Mouse (Mus musculus): ENCODE results near the gene Gfod2. TPM values are rescaled to one million over a fixed set of nuclear protein-coding genes. Genes with fewer than 3 reads are reported as not detected.

Gene Gfod2
- polyA plus RNA-seq, 1 experiment: 5.6 TPM

DNA sequence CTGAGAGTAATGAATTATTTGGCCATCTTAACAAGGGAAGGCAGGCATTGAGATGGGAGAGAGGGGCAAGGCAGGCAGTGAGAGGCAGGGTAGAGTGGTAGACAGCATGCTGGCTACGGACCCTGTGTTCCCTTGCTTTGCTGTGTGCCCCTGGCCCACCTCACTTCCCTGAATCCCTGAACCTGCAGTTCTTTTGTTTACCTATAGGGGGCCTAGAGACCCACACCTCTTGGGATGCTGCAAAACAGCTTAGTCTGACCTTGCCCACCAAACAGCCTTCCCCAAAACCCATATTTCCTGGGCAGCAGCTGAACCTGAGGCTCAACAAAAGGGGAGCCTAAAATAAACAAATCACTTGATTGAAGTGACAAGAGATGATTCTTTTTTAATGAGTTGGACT lies 12.1 kb upstream of the Gfod2 start:
- 67% methylated on average over 1 of the region's 1 CpGs for WGBS
- DNase-seq (ENCODE audit: low read depth, low spot score): no peak

DNA sequence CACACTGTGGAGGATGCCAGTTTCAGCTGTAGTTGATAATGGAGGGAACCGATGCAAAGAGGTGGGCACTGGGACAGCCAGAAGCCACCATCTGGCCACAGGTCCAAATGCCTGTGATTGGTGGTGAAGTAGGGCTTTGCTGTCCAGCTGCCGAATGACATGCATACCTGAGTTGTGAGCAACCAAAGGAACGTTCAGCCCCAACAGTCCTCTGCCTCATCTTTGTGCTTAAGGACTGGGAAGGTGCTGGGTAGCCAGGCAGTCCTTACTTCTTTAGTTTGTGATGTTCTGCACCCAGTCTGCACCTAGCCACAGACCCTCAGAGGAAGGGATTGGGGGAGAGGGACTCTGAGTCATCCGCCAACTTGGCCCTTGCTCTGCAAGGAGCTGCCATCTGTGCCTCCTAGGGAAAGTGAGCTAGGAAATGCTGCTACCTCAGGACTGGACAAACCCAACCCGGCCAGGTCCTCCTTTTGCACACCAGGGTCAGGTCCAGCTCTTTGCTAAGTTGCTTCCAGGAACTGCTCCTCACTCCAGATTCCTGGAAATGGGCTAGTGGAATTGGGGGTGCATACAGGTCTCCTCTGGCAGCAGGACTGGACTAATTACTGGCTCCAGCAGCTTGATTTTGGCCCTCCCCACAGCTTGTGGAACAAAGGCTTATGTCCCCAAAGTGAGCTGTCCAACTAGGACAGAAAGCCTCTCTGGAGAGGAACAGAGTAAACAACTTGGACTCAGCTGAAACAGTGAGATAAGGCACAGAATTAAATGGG lies 10.2 kb upstream of the Gfod2 start:
- WGBS: 90% methylated on average over 5 of the region's 5 CpGs
- no peak for DNase-seq (ENCODE audit: low read depth, low spot score)

DNA sequence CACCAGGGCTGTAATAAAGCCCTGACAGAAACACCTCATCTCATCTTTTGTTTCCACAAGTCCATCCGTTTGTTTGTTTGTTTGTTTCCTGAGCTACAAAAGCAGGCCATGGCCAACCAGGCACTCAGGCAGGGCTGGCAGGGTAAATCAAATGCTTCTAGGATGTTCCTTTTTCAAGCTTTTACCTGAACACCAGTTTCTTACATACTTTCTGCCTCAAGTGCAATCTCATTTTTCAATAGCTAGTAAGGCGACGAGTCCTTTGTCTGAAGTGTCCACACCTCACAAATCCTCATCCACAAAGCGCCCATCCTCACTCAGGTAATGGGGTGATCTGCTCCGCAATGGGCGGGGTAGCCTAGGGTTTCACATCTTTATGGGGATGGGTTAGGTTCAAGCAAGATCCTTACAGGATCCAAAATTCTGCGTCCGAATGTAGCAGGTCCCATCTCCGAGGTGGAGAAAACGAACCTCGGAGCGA lies 628 bp downstream of the Gfod2 start:
- DNase-seq (ENCODE audit: low read depth, low spot score): no peak
- 2% methylated on average over 12 of the region's 12 CpGs for WGBS

DNA sequence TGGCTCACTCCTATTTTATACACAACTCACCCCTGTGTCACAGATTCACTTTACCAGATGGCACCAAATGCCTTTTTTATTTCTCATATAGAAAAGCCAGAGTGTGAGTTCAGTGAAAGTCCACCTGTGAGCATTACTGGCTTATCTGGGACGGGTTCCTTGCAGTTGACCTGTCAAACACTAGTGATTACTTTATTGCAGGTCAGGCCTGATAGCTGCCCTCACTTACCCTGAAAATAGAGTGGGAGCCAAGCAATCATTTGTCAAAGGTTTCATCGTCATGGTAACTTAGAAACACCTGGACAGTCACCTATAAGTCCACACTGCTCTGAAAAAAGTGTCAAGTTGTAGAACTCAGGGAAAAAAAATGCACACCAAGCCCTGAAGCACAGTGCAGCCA lies 3.8 kb downstream of the Gfod2 start:
- 45% methylated on average over 2 of the region's 2 CpGs for WGBS
- DNase-seq (ENCODE audit: low read depth, low spot score): no peak

DNA sequence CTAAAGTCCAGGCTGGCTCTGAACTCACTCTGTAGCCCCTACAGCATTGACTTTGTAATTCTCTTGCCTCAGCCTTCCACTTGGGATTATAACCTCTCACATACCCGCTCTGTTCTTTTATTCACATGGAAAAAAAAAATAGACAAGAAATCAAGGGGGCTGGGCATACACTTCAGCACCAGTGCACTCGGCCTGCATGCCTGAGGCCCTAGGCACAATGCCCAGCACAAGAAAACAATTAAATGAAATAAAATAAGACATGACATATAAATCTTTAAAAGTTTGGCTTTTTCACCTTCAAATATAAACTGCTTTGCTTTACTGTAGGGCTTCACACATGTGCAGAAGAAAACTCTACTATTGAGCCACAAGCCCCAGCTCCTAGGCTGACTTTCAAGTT lies 4.5 kb downstream of the Gfod2 start:
- 65% methylated on average over 2 of the region's 2 CpGs for WGBS
- DNase-seq (ENCODE audit: low read depth, low spot score): no peak

DNA sequence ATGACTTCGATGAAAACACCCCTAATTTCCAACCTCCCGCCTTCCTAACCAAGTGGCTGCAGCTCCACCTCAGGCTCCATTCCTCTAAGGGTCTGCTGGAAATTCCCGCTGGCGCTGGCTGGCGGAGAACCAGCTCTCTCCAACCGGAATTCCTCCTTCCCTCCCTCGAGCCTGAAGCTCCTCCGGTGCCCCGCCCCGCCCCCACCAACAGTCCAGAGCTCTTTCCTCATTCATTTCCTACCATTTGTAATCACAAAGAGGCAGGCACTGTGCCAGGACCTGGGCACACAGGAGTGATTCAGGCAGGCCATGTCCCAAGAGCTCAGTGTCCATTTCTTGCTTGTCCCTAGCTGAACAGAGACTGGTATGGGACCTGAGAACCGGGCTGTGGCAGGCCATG lies 7.9 kb downstream of the Gfod2 start:
- 8% methylated on average over 11 of the region's 11 CpGs for WGBS

DNA sequence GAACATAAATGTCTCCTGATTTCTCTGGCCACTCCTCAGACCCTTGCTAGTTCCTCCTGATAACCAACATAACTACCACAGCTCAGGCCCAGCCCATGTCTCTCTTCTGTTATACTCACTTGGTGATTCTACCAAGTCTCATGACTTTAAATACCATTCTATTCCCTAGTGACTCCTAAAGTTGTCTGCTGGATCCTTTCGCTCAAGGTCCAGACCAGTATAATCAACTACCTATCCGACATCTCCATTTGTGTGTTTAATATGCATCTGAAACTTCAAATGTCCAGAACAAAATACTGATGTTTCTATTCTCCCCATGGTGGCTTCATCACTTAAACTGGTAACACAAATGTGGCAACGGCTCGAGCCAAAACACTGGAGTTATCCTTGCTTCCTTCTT lies 15.2 kb downstream of the Gfod2 start:
- no peak for DNase-seq (ENCODE audit: low read depth, low spot score)
- 86% methylated on average over 4 of the region's 4 CpGs for WGBS

More for the DNA sequence above, 7.9 kb downstream of the Gfod2 start:
- DNase-seq (ENCODE audit: low read depth, low spot score): peak; percentile 75

DNA sequence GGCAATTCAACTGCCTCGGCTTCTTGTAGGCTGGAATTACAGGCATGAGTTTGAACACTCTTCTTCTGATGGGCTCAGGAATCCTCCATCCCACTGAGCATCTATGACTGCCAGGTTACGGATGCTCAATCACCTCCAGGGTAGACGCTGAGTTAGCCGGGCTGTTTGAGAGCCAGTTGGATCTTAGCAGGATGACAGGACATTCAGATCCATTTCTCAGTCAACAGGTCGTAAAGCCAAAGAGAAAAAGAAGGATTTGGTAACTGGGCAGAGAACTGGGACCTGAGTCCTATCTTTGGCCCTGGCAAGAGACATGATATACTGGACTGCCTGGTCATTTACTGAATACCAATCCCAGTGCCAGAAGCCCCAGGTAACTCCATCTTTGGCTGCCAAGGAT lies 19.2 kb downstream of the Gfod2 start:
- WGBS: 81% methylated on average over 5 of the region's 5 CpGs
- DNase-seq (ENCODE audit: low read depth, low spot score): no peak

DNA sequence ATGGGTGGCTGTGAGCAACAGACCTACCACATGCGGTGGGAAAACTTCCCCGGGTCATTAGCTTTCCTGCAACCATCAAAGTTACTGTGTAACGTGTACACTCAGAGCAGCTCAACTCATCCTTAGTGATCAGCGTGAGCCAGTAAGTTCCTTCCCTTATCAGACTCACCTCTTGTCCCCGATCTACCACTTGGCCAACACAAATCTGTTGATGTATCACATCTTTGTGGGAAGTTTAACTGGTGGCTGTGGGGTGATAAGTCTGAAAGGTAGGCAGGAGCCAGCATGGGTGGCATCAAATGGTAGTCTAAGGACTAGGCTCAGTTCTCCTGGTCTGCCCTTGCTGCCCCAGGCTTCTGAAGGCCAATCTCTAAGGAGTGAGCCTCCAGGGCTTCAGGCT lies 26.3 kb downstream of the Gfod2 start:
- no peak for DNase-seq (ENCODE audit: low read depth, low spot score)
- 94% methylated on average over 5 of the region's 5 CpGs for WGBS

DNA sequence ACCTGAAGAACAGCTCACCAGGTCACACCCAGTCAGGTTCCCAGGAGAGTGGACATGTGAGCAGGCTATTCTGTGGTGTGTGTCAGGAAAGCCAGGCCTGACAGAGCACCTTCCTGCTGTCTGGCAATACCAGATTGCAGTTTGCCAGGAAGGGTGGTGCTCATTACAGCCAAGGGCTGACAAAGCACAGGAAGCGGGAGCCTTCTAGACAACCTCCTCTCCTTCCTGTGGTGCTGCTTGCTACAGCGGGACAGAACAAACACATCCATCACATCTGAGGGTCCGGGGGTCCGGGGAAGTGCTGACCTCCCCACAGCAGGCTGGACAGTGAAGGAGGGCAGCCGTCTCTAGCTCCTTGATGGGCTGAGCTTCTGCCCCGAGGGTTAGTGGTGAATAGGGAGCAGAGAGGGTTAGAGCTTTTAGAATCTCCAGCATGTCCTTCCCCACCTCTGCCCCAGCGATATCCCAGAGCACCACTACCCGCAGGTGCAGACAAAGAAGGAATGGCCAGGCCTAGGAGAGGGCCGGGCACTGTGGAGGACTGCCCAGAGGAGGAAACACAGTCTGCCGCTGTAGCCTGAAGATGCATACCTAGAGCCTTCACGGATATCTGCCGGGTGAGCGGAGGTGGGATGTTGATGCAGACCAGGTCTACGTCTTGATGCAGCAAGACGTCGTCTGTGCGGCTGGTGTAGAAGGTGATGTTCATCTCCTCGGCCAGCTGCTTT lies 30.9 kb downstream of the Gfod2 start:
- DNase-seq (ENCODE audit: low read depth, low spot score): no peak
- 78% methylated on average over 18 of the region's 18 CpGs for WGBS

DNA sequence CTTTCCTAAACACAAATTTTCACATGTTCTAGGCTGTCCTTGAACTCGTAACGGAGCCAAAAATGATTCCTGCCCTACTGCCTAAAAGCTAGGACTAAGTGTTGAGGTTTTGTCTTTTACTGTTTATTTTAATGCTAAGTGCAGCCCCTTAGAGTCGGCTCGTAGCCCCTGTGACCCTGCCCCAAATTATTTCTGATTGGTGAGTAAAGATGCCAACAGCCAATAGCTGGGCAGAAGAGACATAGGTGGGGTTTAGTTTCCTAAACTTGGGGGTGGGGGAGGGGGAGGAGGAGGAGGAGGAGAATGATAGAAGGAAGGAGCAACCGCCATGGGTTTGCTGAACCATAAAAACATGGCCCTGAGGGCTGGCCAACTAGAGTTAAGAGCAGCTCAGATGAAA lies 32.7 kb downstream of the Gfod2 start:
- WGBS: 86% methylated on average over 5 of the region's 5 CpGs
- no peak for DNase-seq (ENCODE audit: low read depth, low spot score)

DNA sequence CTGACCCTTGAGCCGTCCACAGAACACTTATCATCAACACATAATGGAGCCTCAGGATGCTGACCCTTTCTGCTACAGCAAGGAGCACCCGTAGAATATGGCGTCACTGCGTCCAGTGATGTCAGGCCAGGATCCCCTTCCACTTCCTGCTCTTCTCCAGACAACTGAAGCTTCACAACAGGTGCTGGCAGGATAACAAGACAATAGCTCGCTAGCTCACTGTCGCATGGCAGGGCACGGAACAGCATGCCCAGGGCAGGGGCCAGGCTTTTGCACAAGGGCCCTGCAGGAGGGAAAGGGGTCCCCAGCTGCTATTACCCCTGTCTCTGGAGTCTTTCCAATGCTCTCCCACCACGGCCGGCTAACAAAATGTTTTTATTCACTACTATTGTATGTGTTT lies 35.6 kb downstream of the Gfod2 start:
- 92% methylated on average over 9 of the region's 9 CpGs for WGBS
- DNase-seq (ENCODE audit: low read depth, low spot score): no peak

DNA sequence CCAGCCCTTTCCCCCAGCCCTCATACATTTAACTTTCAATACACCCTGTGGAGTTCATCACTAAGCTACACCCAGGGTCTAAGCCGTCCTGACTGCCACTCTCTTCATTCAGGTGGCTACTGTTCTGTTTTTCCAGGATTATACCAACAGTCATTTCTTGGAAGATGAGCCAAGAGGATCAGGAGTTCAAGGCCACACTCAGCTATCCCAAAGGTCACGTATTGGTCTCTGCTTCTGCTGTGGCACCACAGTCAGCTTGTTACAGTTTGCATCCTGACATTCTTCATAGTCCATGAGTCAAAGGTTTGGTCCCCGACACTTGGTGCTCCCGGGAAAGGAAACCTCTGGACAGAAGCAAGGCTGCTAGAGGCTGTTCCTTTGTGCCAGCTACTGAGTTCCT lies 38.8 kb downstream of the Gfod2 start:
- DNase-seq (ENCODE audit: low read depth, low spot score): no peak
- 85% methylated on average over 4 of the region's 4 CpGs for WGBS

DNA sequence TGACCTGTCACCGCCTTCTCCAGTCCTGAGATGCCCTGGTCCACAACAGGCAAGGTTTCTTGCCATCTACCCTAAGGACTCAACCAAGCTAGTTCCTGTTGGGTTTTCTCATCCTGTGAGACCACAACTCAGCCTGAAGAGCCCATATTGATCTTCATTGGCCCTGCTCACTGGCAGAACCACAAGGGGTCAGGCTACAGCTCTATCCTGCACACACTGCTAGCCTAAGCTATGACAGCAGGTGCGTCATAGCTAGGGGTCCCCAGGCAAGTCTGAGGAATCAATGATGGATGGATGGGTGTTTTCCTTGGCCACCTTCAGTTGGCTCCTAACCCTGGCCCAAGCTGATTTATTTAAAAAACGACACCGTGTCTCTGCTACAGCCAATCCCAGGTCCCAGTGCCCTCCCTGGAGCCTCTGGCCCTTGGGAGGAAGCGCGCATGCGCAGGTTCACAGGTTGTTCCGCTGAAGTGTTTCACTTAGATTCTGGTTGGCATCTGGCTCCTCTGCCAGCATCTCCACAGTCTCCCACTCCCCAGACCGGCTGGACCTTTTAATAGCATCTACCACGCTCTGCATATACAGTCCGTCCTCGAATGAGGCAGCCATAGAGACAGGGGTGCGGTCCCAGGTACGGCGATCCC lies 42.0 kb downstream of the Gfod2 start:
- no peak for DNase-seq (ENCODE audit: low read depth, low spot score)
- WGBS: 93% methylated on average over 15 of the region's 15 CpGs

DNA sequence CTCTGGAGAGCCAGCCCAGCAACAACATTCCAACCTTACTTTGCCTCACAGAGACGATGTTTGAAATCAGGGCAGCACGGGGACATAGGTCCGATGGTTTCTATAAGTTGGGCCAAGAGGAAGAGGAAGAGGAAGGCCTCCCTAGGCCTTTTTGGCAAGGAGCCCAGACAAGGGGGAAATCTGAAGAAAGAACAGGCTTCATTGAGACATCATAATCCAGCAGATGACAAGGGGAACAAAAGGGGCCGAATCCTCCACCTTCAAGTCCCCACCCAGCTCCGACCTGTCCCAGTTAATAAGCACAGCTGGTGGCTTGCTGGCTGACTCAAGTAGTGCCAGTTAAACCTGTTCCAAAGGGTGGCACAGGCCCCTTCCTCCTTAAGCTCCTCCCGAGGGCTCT lies 43.4 kb downstream of the Gfod2 start:
- peak; percentile 31 for DNase-seq (ENCODE audit: low read depth, low spot score)
- 16% methylated on average over 6 of the region's 6 CpGs for WGBS

DNA sequence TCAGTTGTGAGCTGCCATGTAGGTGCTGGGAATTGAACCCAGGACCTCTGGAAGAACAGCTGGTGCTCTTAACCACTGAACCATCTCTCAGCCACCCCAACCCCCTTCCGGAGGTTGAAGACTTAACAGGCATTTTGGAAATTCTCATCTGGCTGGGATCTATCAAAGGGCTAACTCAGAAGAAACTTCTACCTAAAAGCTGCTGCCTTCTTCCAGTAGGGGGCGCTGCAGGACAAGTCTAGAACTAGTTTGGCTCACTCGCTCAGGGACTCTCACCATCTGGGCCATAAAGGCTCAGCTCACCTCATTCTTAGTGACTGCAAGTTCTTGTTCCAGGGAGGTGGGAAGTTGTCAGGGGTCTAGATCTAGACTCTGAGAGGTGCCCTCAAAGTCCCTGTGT lies 44.3 kb downstream of the Gfod2 start:
- DNase-seq (ENCODE audit: low read depth, low spot score): peak; percentile 93
- WGBS: under 1% methylated on average over 3 of the region's 3 CpGs

DNA sequence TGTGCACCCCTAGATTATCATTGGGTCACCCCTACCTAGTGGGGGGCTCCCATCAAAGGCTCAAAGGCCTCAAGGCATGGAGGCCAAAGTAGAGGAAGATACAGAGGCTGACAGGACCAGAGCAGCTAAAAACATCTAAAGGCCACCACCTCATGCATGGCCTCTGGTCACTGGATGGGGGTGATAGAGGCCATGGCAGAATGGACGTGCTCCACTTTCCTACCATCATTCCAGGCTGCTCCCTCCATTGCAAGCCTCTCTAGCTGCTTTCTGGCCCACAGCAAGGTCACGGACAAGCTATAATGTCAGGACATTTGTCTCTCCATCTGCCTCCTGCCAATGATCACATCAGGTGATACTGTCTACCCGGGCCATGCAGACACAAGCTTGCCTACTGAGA lies 46.2 kb downstream of the Gfod2 start:
- DNase-seq (ENCODE audit: low read depth, low spot score): no peak
- WGBS: 85% methylated on average over 3 of the region's 3 CpGs

DNA sequence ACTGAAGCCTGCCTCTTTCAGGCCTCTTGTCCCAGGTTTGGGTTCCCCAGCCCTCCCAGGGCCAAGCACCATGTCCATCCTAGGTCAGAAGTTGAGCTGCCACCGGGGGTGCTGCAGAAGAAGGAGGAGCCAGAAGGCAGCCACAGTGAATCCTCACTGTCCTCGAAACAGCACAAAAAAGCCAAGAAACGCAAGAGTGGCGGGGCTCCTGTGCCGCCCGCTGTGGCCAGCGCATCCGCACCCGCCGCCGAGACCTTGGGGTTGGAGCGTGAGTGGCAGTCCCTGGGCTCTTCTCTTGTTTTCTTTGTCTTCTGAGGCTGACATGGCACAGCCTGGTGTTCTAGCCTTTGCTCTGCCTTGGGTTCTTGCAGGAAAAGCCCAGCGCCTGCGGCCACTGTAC lies 49.1 kb downstream of the Gfod2 start:
- WGBS: 82% methylated on average over 13 of the region's 14 CpGs
- DNase-seq (ENCODE audit: low read depth, low spot score): no peak

DNA sequence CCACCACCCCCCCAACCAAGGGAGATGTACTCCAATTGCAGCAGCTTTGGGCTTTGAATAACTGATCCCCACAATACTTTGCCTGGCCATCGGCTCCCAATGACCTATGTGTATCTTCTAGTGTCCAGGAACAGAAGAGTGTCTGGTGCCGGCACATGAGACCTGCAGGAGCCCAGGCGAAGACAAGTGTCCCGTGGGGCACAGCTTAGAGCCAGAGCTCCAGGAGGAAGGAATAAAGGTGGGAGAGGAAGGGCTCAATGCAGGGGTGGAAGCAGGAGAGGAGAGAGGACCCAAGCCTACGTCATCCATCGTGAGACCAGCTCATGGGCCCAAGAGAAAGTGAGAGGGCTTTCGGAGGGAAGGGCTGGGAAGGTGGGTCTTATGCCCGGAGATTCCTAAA lies 49.8 kb downstream of the Gfod2 start:
- 92% methylated on average over 8 of the region's 8 CpGs for WGBS
- DNase-seq (ENCODE audit: low read depth, low spot score): no peak

DNA sequence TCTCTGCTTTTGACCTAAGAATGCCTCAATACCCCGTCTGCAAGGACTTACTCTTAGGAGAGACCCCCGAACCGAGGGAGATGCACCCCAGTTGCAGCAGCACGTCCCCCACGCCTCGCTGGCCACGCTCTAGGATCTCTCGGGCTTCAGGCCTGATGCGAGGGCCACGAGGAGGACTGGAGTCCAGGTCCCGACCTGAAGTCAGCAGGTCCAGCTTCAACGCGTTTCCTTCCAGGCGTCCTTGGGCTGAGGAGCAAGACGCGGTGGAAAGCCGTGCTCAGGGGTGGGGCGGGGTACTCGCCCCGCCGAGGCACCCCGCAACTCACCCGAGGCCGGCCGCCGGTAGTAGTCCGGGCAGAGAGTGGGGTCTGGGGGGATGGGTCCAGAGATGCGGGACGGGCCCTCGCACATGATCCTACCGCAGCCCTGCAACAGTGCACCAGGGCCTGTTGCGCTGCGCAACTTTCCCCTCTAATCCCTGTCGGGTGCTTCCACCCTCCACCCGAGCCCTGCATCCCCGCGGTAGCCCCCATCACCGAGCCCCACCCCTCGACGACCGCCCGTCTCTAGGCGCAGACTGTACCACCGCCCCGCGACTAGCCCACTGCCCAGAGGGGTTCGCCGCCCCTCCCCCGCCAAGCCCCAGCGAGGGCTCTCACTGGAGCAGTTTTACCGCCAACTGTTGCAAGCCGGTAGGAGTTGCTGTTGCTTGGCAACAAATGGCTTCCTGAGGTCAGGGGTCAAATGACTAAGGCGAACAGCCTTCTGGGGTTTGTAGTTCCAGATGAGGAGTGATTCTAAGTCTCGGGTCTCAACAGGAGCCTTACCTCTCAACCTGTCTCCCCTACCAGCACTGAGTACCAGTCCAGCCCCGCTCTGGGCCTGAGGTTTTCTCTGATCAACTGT lies 50.7 kb downstream of the Gfod2 start, which contains the start of the genes 4933405L10Rik and Enkd1:
4933405L10Rik (plus strand) TSS at position 158 of the 906 bp plus-strand sequence.
Enkd1 (minus strand) TSS at position 713 of the 906 bp plus-strand sequence.
- 2% methylated on average over 55 of the region's 55 CpGs for WGBS
- DNase-seq (ENCODE audit: low read depth, low spot score): peak; percentile 72
